Mouse (Mus musculus): ENCODE measurements around the gene Diras2.
"Not testable (repeated sequence)": the region's sequence is repeated elsewhere in the genome, so short reads cannot be mapped to it uniquely, and the experiment has no call there.

Gene Diras2

GRCm38 (mm10) chr13:52506822-52507221, 24.3 kb downstream of the Diras2 start:
- CTCF ChIA-PET: interaction anchor here in 2 of 4 experiments (0.7 kb wide), 2 partner anchors 24 to 231 kb away, joined by 3 read pairs; partner anchors contain the start of gene Diras2 (in 1 of the 2)
- POLR2A ChIA-PET: not testable (repeated sequence)

- CTCF ChIA-PET: interaction anchor here in 1 of 4 experiments (1.4 kb wide), 1 partner anchor 123 kb away, joined by 3 read pairs; no protein-coding TSS in a partner anchor
These were observed 25.3 kb downstream of the Diras2 start for GRCm38 (mm10) chr13:52505683-52506285.

DNA sequence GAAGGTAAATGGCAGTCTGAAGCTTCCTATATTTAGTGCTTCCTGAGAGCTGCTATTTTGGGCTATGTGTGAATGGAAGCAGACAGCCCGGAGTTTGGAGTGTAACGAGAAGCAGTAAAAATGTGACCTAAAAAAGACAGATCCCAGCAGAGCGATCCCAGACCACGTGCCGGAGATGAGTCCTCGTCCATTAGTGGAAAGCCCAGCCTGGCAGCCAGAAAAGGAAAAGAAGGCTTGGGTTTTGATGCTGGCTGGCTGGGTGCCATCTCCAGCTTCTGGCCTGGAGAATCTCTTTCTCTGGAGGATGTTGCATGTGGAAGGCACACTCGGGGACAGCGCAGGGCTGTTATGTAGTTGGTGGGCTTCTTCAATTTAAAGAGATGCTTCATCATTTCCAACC, 29.4 kb downstream of the Diras2 start:
- ChIA-PET CTCF (interaction anchor here in 1 of 4 experiments (1.5 kb wide), 1 partner anchor 127 kb away, joined by 4 read pairs; no protein-coding TSS in a partner anchor), POLR2A (interaction anchor here in 1 of 4 experiments (0.8 kb wide), 1 partner anchor 107 kb away, joined by 3 read pairs; no protein-coding TSS in a partner anchor)

More at GRCm38 (mm10) chr13:52505683-52506285, 25.3 kb downstream of the Diras2 start:
- POLR2A ChIA-PET: not testable (repeated sequence)

DNA sequence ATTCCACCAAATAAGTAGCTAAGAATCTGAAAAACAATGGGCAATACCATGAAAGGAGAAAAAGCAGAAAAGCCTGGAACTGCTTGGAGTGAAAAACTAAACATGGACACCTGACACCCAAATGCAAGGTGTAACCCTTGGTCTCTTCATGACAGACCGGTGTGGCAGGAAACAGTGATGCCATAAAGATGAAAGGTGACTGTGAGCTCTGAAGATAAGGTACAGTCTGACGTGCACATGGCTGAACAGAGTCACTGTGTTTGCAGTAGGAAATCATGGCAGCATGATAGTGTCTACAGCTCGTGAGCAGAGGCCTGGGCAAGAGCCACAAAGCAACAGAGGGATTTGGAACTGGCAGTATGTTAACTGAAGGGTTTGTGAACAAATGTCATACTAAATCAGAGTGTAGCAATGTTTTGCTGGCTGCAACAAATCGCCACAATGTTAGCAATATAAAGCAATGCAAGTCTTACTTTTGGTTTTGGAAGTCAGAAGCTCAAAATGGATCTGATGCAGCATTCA, 34.0 kb downstream of the Diras2 start:
- ChIA-PET POLR2A (interaction anchor here in 2 of 4 experiments (0.5 to 0.7 kb wide), 3 partner anchors 19 to 407 kb away, joined by 3 to 12 read pairs (median 4); no protein-coding TSS in a partner anchor), CTCF (interaction anchor here in 2 of 4 experiments (0.6 to 1.4 kb wide), 3 partner anchors 244 to 1042 kb away, joined by 3 read pairs; no protein-coding TSS in a partner anchor)

GRCm38 (mm10) chr13:52488821-52489220, 42.3 kb downstream of the Diras2 start:
- CTCF ChIA-PET: no interaction called here
- POLR2A ChIA-PET: no interaction called here

DNA sequence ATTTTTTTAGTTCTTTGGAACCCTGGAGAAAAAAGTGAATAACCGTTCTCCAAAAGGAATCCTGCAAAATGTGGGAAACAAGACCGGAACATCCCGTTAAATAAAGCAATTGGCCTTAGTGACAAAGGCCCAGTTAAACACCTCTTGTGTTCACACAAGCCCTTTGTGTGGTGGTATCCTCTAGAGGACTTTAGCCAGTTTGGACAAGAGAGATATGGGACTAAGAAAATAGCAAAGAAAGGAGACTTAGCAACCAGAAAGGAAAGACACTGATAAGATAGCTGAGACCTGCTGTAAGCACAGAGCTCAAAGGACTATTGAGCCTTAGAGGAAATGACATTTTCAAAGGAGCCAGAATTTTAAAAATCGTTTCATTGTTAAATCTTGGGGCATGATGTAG, 47.0 kb downstream of the Diras2 start:
- ChIA-PET POLR2A (no interaction called here), CTCF (interaction anchor here in 1 of 4 experiments (0.6 kb wide), 1 partner anchor 232 kb away, joined by 3 read pairs; no protein-coding TSS in a partner anchor)

DNA sequence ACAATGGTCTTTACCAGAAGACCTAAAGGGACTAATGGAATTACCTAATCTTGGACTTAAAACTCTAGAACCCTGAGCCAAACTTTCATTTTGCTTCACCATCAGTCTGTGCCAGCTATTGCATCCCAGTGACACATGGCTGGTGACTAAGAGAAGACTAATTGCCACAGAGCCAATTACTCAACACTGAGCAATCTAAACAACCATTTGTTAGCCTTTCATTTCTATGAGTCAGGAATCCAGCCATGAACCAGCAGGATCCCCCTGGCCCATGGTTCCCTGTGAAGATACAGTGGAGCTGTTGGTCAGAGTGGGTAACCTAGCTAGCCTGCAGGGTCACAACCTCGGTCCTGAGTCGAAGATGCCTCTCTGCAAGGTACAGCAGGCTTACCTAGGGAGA, 49.3 kb downstream of the Diras2 start:
- CTCF ChIA-PET: interaction anchor here in 1 of 4 experiments (0.6 kb wide), 1 partner anchor 752 kb away, joined by 3 read pairs; no protein-coding TSS in a partner anchor
- POLR2A ChIA-PET: interaction anchor here in 1 of 4 experiments (0.9 kb wide), 1 partner anchor 229 kb away, joined by 3 read pairs; no protein-coding TSS in a partner anchor

DNA sequence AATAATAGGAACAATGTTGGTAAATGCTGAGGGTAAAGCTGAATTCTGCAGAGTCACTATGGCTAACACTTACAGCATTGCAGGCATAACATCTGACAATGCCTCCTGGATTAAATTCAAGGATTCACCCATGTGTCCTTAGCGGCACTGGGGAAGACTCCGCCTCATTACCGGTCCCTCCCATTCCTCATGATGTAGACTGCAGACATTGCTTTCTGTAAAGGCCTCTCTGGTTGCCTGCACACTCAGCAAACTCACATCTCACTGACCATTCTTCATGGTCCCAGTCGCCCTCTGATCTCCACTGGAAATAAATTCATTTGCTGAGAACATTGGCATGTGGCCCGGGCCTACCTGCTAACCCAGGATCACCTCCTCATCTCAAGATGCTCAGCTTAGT, 51.9 kb downstream of the Diras2 start:
- CTCF ChIA-PET: no interaction called here
- POLR2A ChIA-PET: no interaction called here

GRCm38 (mm10) chr13:52476998-52477601, 54.0 kb downstream of the Diras2 start:
- ChIA-PET POLR2A (interaction anchor here in 1 of 4 experiments (0.6 kb wide), 2 partner anchors 101 to 154 kb away, joined by 3 read pairs; no protein-coding TSS in a partner anchor), CTCF (interaction anchor here in 3 of 4 experiments (0.6 to 2.5 kb wide), 10 partner anchors 19 to 1068 kb away, joined by 3 to 14 read pairs (median 4); no protein-coding TSS in a partner anchor)

DNA sequence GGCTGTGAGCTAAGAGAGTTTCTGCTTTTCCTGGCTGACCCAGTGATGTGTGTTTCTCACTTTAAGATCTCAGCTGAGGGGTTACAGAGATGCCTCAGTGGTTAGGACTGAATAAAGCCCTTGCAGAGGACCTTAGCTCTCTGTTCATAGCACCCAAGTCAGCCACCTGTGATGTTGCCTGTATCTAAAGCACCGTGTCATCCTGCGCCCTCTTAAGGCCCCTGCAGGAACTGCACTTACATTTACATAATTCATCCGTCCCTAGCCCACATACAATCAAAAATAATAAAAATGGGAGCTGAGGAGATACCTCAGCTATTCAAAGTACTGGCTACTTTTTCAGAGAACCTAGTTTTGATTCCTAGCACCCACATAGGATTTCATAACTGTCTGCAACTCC, 54.9 kb downstream of the Diras2 start:
- ChIA-PET CTCF (interaction anchor here (0.5 to 2.5 kb wide), 21 partner anchors 14 to 373 kb away, joined by 3 to 14 read pairs (median 4); no protein-coding TSS in a partner anchor), POLR2A (no interaction called here)

DNA sequence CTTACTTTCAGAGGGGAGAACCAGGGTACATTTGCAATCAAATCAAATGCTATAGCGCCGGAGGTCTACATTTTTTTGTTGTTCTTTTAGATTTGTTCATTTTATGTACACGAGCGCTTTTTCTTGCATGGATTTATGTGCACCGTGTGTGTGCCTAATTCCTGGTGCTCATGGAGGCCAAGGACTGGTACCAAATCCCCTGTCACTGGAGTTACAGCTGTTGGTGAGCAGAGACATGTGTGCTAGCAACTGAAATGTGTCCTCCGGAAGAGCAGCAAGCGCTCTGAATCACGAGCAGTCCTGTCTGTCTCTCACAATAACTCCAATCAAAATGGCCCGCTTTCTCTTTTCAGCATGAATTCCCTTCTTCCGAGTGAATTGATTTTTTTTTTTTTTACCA, 55.8 kb downstream of the Diras2 start:
- POLR2A ChIA-PET: no interaction called here
- CTCF ChIA-PET: interaction anchor here in 3 of 4 experiments (0.9 to 2.0 kb wide), 9 partner anchors 13 to 222 kb away, joined by 3 to 10 read pairs (median 4); no protein-coding TSS in a partner anchor

- CTCF ChIA-PET: interaction anchor here in 1 of 4 experiments (1.2 to 1.3 kb wide), 2 partner anchors 219 to 222 kb away, joined by 3 read pairs; no protein-coding TSS in a partner anchor
These were observed 56.3 kb downstream of the Diras2 start for GRCm38 (mm10) chr13:52474807-52475206.

GRCm38 (mm10) chr13:52469795-52470690, 61.0 kb downstream of the Diras2 start:
- ChIA-PET POLR2A (no interaction called here), CTCF (no interaction called here)

More at GRCm38 (mm10) chr13:52474807-52475206, 56.3 kb downstream of the Diras2 start:
- POLR2A ChIA-PET: no interaction called here

DNA sequence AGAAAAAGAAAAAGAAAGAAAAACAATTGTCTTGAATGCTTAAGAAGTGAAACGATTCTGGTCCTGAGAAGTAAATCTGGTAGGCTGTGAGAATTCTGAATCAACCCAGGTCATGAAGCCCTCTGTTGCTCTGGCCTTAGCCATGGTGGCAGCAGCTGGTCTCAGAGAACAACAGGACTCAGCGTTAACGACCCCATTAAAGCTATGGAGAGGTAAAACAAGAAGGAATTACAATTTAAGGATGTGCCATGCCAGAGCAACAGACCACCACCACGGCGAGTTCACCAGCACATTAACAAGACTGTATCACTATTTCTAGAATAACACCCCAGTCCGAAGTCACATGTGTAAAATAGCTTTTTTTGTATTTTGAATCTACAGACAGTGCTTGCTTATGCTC, 65.9 kb downstream of the Diras2 start:
- POLR2A ChIA-PET: interaction anchor here in 1 of 4 experiments (0.7 kb wide), 1 partner anchor 103 kb away, joined by 3 read pairs; no protein-coding TSS in a partner anchor
- CTCF ChIA-PET: no interaction called here

GRCm38 (mm10) chr13:52459982-52460381, 71.1 kb downstream of the Diras2 start:
- CTCF ChIA-PET: no interaction called here
- POLR2A ChIA-PET: interaction anchor here in 1 of 4 experiments (0.5 kb wide), 1 partner anchor 56 kb away, joined by 3 read pairs; no protein-coding TSS in a partner anchor

GRCm38 (mm10) chr13:52457889-52458324, 73.2 kb downstream of the Diras2 start:
- POLR2A ChIA-PET: no interaction called here
- CTCF ChIA-PET: interaction anchor here (0.6 to 2.2 kb wide), 10 partner anchors 18 to 204 kb away, joined by 3 to 14 read pairs (median 4); no protein-coding TSS in a partner anchor

DNA sequence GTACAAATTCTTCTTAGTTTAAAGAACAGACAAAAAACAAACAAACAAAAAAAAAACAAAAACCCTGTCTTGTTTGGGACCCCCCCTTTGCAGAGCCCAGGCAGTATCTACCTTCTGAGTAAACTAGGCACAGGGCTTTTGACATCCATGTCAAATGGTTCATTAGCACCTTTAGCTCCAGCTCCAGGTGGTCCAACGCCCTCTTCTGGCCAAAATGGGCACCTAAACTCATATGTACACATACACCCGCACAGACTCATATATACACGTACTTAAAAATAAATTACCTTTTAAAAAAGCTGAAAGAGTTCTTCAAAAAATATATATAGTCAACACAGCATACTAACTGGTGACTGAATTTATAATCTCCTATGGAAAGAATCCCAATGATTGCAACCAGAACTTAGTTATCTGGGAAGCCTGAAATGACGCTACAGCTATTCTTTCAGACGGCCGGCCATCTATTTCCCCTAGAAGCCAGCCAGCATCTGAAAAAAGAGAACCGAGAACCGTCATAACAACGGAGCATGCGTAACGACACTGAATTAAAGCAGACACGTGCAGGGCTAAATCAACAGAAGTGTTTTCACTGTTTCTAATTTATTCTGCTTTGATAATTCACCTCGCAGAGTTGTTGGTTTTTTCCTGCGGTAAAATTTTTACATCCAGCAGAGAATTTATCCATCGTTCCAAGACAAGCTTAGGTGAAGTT, 73.7 kb downstream of the Diras2 start:
- CTCF ChIA-PET: interaction anchor here (0.5 to 2.2 kb wide), 14 partner anchors 19 to 608 kb away, joined by 3 to 10 read pairs (median 4); no protein-coding TSS in a partner anchor

GRCm38 (mm10) chr13:52455329-52455728, 75.8 kb downstream of the Diras2 start:
- CTCF ChIA-PET: interaction anchor here in 1 of 4 experiments (1.6 kb wide), 1 partner anchor 179 kb away, joined by 7 read pairs; no protein-coding TSS in a partner anchor
- POLR2A ChIA-PET: interaction anchor here in 2 of 4 experiments (0.6 to 1.0 kb wide), 4 partner anchors 9 to 115 kb away, joined by 3 to 4 read pairs (median 4); no protein-coding TSS in a partner anchor

More for the DNA sequence above, 73.7 kb downstream of the Diras2 start:
- POLR2A ChIA-PET: no interaction called here
